Mouse (Mus musculus) embryonic facial prominence, embryonic 13.5 days (tissue): ENCODE results near the gene Ccdc92b. TPM values are rescaled to one million over a fixed set of nuclear protein-coding genes. Genes with fewer than 3 reads are reported as not detected.

Experiments
- ATAC-seq: fragments of 200-750 bp; cut with Nextera tagmentation; 2 replicates; pipeline ENCODE4 v1.8.0; 2017; ENCODE audit warnings: low read depth; ENCODE audit not compliant: insufficient number of reproducible peaks, insufficient read depth, low FRiP score, low TSS enrichment
- H3K27ac ChIP-seq: fragments of 300-500 bp; sonication (generic); 2 replicates; pipeline ENCODE4 v1.5.1; 2015; ENCODE audit warnings: moderate library complexity, mild to moderate bottlenecking, inconsistent platforms
- H3K27me3 ChIP-seq: fragments of 300-500 bp; sonication (generic); 2 replicates; pipeline ENCODE4 v1.6.1; 2015; ENCODE audit warnings: mild to moderate bottlenecking, inconsistent platforms
- H3K36me3 ChIP-seq: fragments of 300-500 bp; sonication (generic); 2 replicates; pipeline ENCODE4 v1.6.1; 2015; ENCODE audit warnings: mild to moderate bottlenecking, inconsistent platforms
- H3K4me1 ChIP-seq: fragments of 300-500 bp; sonication (generic); 2 replicates; pipeline ENCODE4 v1.6.1; 2015; ENCODE audit warnings: inconsistent platforms
- H3K4me2 ChIP-seq: fragments of 300-500 bp; sonication (generic); 2 replicates; pipeline ENCODE4 v1.6.1; 2015; ENCODE audit warnings: moderate library complexity, mild to moderate bottlenecking, inconsistent platforms
- H3K4me3 ChIP-seq: fragments of 300-500 bp; sonication (generic); 2 replicates; pipeline ENCODE4 v1.5.1; 2015; ENCODE audit warnings: mild to moderate bottlenecking, inconsistent platforms
- H3K9ac ChIP-seq: fragments of 300-500 bp; sonication (generic); 2 replicates; pipeline ENCODE4 v1.6.1; 2015; ENCODE audit warnings: mild to moderate bottlenecking, inconsistent platforms
- H3K9me3 ChIP-seq: fragments of 300-500 bp; sonication (generic); 2 replicates; pipeline ENCODE4 v1.6.1; 2016; ENCODE audit warnings: inconsistent platforms
- WGBS: fragments of 180-500 bp; shearing (Covaris S2); methylation state at CpG from one replicate; pipeline ENCODE4 v1.1.7; 2015; ENCODE audit warnings: mixed read lengths; 5-methylcytosine and 5-hydroxymethylcytosine counted together
- polyA plus RNA-seq: library from polyadenylated mRNA; unstranded; fragments of >200 nt; fragmentation: Nextera tagmentation; extraction: Ambion mirVana; gene quantifications from 2 replicates; pipeline ENCODE4 v1.2.1, GENCODE M21; 2015

Ccdc92b gene
- polyA plus RNA-seq, 1 experiment from 2014 or later = 0.48 TPM

GRCm38 (mm10) chr11:74661641-74662040 is 42.2 kb downstream of the Ccdc92b start:
- no peak overlapping the region for H3K27ac ChIP-seq
- no peaks in the 10 kb centered on the region for H3K27me3 ChIP-seq
- H3K36me3 ChIP-seq = peaks cover 100% of the 10 kb centered on the region
- no peak overlapping the region for H3K4me2 ChIP-seq
- WGBS = 94% methylated on average over 19 of the region's 19 CpGs
- no peaks in the 10 kb centered on the region for H3K4me1 ChIP-seq
- H3K9ac ChIP-seq = no peak overlapping the region
- H3K4me3 ChIP-seq = no peak overlapping the region
- H3K9me3 ChIP-seq = peaks cover 9% of the 10 kb centered on the region; the same call in 1 of the 2 replicates
- ATAC-seq = no peak

- no peaks in the 10 kb centered on the region for H3K4me1 ChIP-seq
- H3K27me3 ChIP-seq = no peaks in the 10 kb centered on the region
- WGBS = 88% methylated on average over 6 of the region's 6 CpGs
- H3K4me3 ChIP-seq = no peak overlapping the region
- ATAC-seq = no peak
- peaks cover 9% of the 10 kb centered on the region; the same call in 1 of the 2 replicates for H3K9me3 ChIP-seq
- no peak overlapping the region for H3K4me2 ChIP-seq
- no peak overlapping the region for H3K9ac ChIP-seq
- peaks cover 100% of the 10 kb centered on the region for H3K36me3 ChIP-seq
- no peak overlapping the region for H3K27ac ChIP-seq
Measured at GRCm38 (mm10) chr11:74662221-74662620, 42.8 kb downstream of the Ccdc92b start.

GRCm38 (mm10) chr11:74664279-74664678 is 44.9 kb downstream of the Ccdc92b start:
- Histone ChIP-seq H3K27me3 (no peaks in the 10 kb centered on the region), H3K4me1 (no peaks in the 10 kb centered on the region), H3K9ac (no peak overlapping the region), H3K4me2 (no peak overlapping the region), H3K27ac (no peak overlapping the region), H3K9me3 (no peaks in the 10 kb centered on the region), H3K36me3 (peaks cover 95% of the 10 kb centered on the region), H3K4me3 (no peak overlapping the region)
- 80% methylated on average over 3 of the region's 3 CpGs for WGBS
- no peak for ATAC-seq

- no peaks in the 10 kb centered on the region for H3K9me3 ChIP-seq
- H3K4me2 ChIP-seq = no peak overlapping the region
- WGBS = 93% methylated on average over 8 of the region's 8 CpGs
- no peaks in the 10 kb centered on the region for H3K27me3 ChIP-seq
- no peak overlapping the region for H3K27ac ChIP-seq
- H3K4me1 ChIP-seq = no peaks in the 10 kb centered on the region
- H3K9ac ChIP-seq = no peak overlapping the region
- H3K4me3 ChIP-seq = no peak overlapping the region
- no peak for ATAC-seq
- H3K36me3 ChIP-seq = peaks cover 95% of the 10 kb centered on the region
Measured at GRCm38 (mm10) chr11:74664906-74665305, 45.5 kb downstream of the Ccdc92b start.

- H3K27me3 ChIP-seq = no peaks in the 10 kb centered on the region
- no peak overlapping the region for H3K4me2 ChIP-seq
- H3K9me3 ChIP-seq = no peaks in the 10 kb centered on the region
- H3K4me1 ChIP-seq = no peaks in the 10 kb centered on the region
- no peak for ATAC-seq
- 95% methylated on average over 17 of the region's 17 CpGs for WGBS
- H3K27ac ChIP-seq = no peak overlapping the region
- H3K9ac ChIP-seq = no peak overlapping the region
- H3K36me3 ChIP-seq = peaks cover 90% of the 10 kb centered on the region
- no peak overlapping the region for H3K4me3 ChIP-seq
Measured at GRCm38 (mm10) chr11:74665631-74666283, 46.4 kb downstream of the Ccdc92b start.

GRCm38 (mm10) chr11:74666284-74666652 is 46.9 kb downstream of the Ccdc92b start:
- 93% methylated on average over 5 of the region's 5 CpGs for WGBS
- Histone ChIP-seq H3K9ac (no peak overlapping the region), H3K4me3 (no peak overlapping the region), H3K4me2 (no peak overlapping the region), H3K4me1 (no peaks in the 10 kb centered on the region), H3K27me3 (no peaks in the 10 kb centered on the region), H3K27ac (no peak overlapping the region), H3K9me3 (no peaks in the 10 kb centered on the region), H3K36me3 (peaks cover 85% of the 10 kb centered on the region)
- no peak for ATAC-seq

- WGBS = 93% methylated on average over 14 of the region's 14 CpGs
- no peak overlapping the region for H3K9ac ChIP-seq
- H3K9me3 ChIP-seq = no peaks in the 10 kb centered on the region
- H3K4me1 ChIP-seq = no peaks in the 10 kb centered on the region
- no peak overlapping the region for H3K4me2 ChIP-seq
- no peaks in the 10 kb centered on the region for H3K27me3 ChIP-seq
- H3K27ac ChIP-seq = no peak overlapping the region
- peaks cover 78% of the 10 kb centered on the region for H3K36me3 ChIP-seq
- no peak for ATAC-seq
- H3K4me3 ChIP-seq = no peak overlapping the region
Measured at GRCm38 (mm10) chr11:74666776-74667581, 47.6 kb downstream of the Ccdc92b start.

GRCm38 (mm10) chr11:74667582-74668010 is 48.2 kb downstream of the Ccdc92b start:
- 96% methylated on average over 13 of the region's 13 CpGs for WGBS
- H3K36me3 ChIP-seq = peaks cover 72% of the 10 kb centered on the region
- H3K27ac ChIP-seq = no peak overlapping the region

GRCm38 (mm10) chr11:74668466-74668865 is 49.1 kb downstream of the Ccdc92b start:
- no peak overlapping the region for H3K4me2 ChIP-seq
- no peaks in the 10 kb centered on the region for H3K9me3 ChIP-seq
- H3K27ac ChIP-seq = no peak overlapping the region
- H3K4me3 ChIP-seq = no peak overlapping the region
- ATAC-seq = no peak
- H3K27me3 ChIP-seq = no peaks in the 10 kb centered on the region
- no peak overlapping the region for H3K9ac ChIP-seq
- H3K4me1 ChIP-seq = no peaks in the 10 kb centered on the region
- 88% methylated on average over 5 of the region's 5 CpGs for WGBS
- peaks cover 71% of the 10 kb centered on the region for H3K36me3 ChIP-seq

More at GRCm38 (mm10) chr11:74667582-74668010, 48.2 kb downstream of the Ccdc92b start:
- H3K4me2 ChIP-seq = no peak overlapping the region
- no peaks in the 10 kb centered on the region for H3K4me1 ChIP-seq
- H3K9ac ChIP-seq = no peak overlapping the region
- H3K4me3 ChIP-seq = no peak overlapping the region
- H3K9me3 ChIP-seq = no peaks in the 10 kb centered on the region
- ATAC-seq = no peak
- no peaks in the 10 kb centered on the region for H3K27me3 ChIP-seq

- no peak for ATAC-seq
- no peak overlapping the region for H3K4me3 ChIP-seq
- no peak overlapping the region for H3K27ac ChIP-seq
- WGBS = 88% methylated on average over 2 of the region's 2 CpGs
- H3K36me3 ChIP-seq = peaks cover 68% of the 10 kb centered on the region
- H3K4me1 ChIP-seq = no peaks in the 10 kb centered on the region
- no peaks in the 10 kb centered on the region for H3K27me3 ChIP-seq
- no peak overlapping the region for H3K4me2 ChIP-seq
- no peak overlapping the region for H3K9ac ChIP-seq
- no peaks in the 10 kb centered on the region for H3K9me3 ChIP-seq
Measured at GRCm38 (mm10) chr11:74668971-74669370, 49.6 kb downstream of the Ccdc92b start.

- Histone ChIP-seq H3K9me3 (no peaks in the 10 kb centered on the region), H3K27ac (no peak overlapping the region; the same call in 1 of the 2 replicates), H3K4me3 (no peak overlapping the region), H3K9ac (no peak overlapping the region), H3K4me1 (no peaks in the 10 kb centered on the region), H3K27me3 (no peaks in the 10 kb centered on the region), H3K4me2 (no peak overlapping the region), H3K36me3 (peaks cover 63% of the 10 kb centered on the region)
- no peak for ATAC-seq
Measured at GRCm38 (mm10) chr11:74670151-74670550, 50.7 kb downstream of the Ccdc92b start.

- no peaks in the 10 kb centered on the region for H3K4me1 ChIP-seq
- no peak overlapping the region for H3K4me2 ChIP-seq
- H3K9me3 ChIP-seq = no peaks in the 10 kb centered on the region
- H3K36me3 ChIP-seq = peaks cover 60% of the 10 kb centered on the region
- no peak for ATAC-seq
- 88% methylated on average over 1 of the region's 1 CpGs for WGBS
- no peak overlapping the region for H3K9ac ChIP-seq
- H3K27ac ChIP-seq = no peak overlapping the region
- H3K4me3 ChIP-seq = no peak overlapping the region
- H3K27me3 ChIP-seq = no peaks in the 10 kb centered on the region
Measured at GRCm38 (mm10) chr11:74671013-74671412, 51.6 kb downstream of the Ccdc92b start.
